ENCODE assay signal across 15 mouse cellular contexts in genomic region chr10:19877679-19878078, GRCm38 (mm10). TPM values are rescaled to one million over a fixed set of nuclear protein-coding genes. Genes with fewer than 3 reads are reported as not detected.
"Had no signal": no experiment of that assay in that cellular context is flagged by ENCODE, and none has a peak within 500 bp of the region (broad histone marks: within the 10 kb centered on the region; RNA-seq: fewer than 3 reads in every experiment).

No protein-coding gene starts in this region.

- H3K27ac ChIP-seq: kidney, postnatal 0 days; layer of hippocampus, adult 2 months; limb, embryonic 13.5 days; midbrain, embryonic 10.5 days; neural tube, embryonic 13.5 days had no signal

- H3K9me3 ChIP-seq: limb, embryonic 13.5 days; midbrain, embryonic 10.5 days; neural tube, embryonic 13.5 days had no signal

- ATAC-seq: inflammation-experienced regulatory T-cells, adult 6 months; midbrain, embryonic 16.5 days had no signal

- H3K4me2 ChIP-seq: limb, embryonic 13.5 days; neural tube, embryonic 13.5 days had no signal

- H3K4me3 ChIP-seq: layer of hippocampus, adult 2 months; limb, embryonic 13.5 days; midbrain, embryonic 10.5 days; neural tube, embryonic 13.5 days had no signal

- H3K4me1 ChIP-seq: limb, embryonic 13.5 days; neural tube, embryonic 13.5 days had no signal

- DNase-seq: kidney, adult 8-10 months; kidney, postnatal 4 days; left cerebral cortex, postnatal 4 days; lung, adult 18-20 months; right cerebral cortex, adult 18-20 months; thymus, adult 2 months; thymus, postnatal 36 days had no signal

- H3K36me3 ChIP-seq: limb, embryonic 13.5 days; midbrain, embryonic 10.5 days; neural tube, embryonic 13.5 days had no signal

- H3K9ac ChIP-seq: limb, embryonic 13.5 days; neural tube, embryonic 13.5 days had no signal

- H3K27me3 ChIP-seq: limb, embryonic 13.5 days; neural tube, embryonic 13.5 days had no signal

RNA-seq across cellular contexts. Expression of gene Slc35d3, which starts 26.4 kb away (rescaled TPM):
- polyA plus RNA-seq: inflammation-experienced regulatory T-cells, adult 6 months; testis, adult 2 months had no signal
